Mouse (Mus musculus): ENCODE data around the gene Ppt2.
A peak's percentile ranks its signal among the peaks of the same experiment; 100 is the strongest.

Ppt2 gene

GRCm38 (mm10) chr17:34640778-34641601, 12.7 kb upstream of the Ppt2 start:
- DNase-seq (ENCODE audit: extremely low spot score, low read depth, low spot score), result no peak

DNA sequence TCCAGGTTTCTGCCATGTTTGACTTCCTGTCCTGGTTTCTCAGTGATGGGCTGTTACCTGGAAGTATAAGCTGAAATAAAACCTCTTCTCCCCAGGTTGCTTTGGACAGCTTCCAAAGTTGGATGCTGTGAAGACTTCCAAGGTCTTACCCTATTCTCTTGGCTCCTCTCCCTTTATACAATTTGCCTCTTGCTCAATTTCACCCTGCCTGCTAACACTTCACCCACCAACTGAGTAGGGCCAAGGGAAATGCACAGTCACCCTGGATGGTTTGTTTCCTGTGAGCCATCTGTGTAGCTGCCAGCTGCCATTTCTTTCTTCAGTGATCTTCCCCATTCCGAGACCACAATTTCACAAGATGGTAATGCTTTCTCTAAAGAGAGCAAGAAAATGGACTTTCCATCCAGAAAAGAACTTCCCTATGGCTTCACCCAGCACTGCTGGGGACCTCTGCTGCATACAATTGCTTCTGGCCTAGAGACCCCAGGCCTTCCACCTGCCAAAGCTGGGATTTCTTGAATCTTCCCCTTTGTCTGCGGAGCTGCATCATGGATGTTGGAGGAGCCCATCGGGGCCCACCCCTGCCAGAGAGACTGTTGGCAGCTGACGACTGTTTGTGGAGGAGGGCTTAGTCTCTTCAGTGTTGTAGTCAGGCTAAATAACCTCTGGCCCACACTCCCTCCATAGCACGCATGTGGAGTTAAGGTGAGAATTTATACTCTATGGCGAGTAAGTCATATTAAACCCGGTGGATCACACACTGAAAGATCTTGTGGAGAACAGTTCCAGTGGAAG, 11.3 kb upstream of the Ppt2 start:
- no peak for DNase-seq (ENCODE audit: extremely low spot score, low read depth, low spot score)

GRCm38 (mm10) chr17:34637459-34637858, 9.1 kb upstream of the Ppt2 start:
- no peak for DNase-seq (ENCODE audit: extremely low spot score, low read depth, low spot score)

DNA sequence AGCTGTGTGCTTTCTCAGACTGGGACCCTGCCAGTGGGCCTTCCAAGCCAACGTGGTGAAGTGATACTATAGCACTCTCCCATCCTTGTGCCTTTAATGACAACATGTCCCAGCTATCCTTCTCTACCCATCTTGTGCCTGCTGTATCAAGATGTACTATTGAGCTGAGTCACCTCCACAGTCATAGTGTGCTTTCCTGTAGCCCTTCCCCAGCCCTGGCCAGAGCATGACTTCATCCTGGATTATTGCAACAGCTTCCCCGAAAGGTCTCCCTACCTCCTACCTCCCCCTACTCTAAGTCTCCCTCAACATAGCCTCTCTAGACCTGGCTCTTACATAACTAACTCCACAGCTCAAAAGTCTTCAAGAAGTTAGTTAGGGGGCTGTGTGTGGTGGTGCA, 7.4 kb upstream of the Ppt2 start:
- no peak for DNase-seq (ENCODE audit: extremely low spot score, low read depth, low spot score)

DNA sequence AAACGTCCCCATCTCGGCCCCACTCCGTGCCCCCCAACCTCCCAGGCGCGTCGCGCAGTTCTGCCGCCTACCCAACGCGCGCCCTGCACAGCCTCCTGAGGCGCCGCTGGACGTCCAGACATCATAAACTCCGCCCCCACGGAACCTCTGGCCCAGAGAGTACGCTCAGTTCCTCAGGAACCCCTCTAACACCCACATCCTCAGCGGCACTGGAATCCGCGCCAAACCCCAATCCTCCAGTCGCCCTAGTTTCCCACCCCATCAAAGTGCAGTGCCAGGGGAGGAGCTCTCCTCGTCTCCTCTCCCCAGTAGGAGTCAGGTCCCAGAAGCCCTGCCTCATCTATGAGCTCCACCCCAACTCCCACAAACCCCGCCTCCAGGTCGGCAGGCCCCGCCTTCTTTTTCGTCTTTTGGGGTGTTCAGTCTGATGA, 4.0 kb upstream of the Ppt2 start:
- DNase-seq (ENCODE audit: extremely low spot score, low read depth, low spot score), result no peak

- DNase-seq (ENCODE audit: extremely low spot score, low read depth, low spot score), result no peak
Measured at GRCm38 (mm10) chr17:34631647-34632046, 3.3 kb upstream of the Ppt2 start.

DNA sequence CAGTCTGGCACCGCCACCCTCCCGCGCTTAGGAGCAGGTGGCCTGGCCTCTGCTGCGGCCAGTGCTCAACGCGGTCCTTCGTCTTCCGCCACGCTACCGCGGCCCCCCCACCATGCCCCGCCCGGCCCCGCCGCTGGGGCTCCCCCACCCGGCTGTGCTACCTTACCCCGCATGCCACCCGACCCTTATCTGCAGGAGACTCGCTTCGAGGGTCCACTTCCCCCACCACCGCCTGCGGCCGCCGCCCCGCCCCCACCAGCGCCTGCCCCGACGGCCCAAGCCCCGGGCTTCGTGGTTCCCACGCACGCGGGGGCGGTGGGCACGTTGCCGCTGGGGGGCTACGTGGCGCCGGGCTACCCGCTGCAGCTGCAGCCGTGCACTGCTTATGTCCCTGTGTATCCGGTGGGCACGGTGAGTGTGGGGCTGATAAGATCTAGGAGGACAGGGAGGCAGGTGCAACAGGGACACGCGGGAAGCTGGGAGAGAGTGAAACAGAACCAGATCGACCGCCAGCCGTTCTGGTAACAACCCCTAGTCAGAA, 2.5 kb upstream of the Ppt2 start:
- DNase-seq (ENCODE audit: extremely low spot score, low read depth, low spot score), result no peak

- DNase-seq (ENCODE audit: extremely low spot score, low read depth, low spot score), result no peak
Measured at GRCm38 (mm10) chr17:34629796-34630603, 1.7 kb upstream of the Ppt2 start.

DNA sequence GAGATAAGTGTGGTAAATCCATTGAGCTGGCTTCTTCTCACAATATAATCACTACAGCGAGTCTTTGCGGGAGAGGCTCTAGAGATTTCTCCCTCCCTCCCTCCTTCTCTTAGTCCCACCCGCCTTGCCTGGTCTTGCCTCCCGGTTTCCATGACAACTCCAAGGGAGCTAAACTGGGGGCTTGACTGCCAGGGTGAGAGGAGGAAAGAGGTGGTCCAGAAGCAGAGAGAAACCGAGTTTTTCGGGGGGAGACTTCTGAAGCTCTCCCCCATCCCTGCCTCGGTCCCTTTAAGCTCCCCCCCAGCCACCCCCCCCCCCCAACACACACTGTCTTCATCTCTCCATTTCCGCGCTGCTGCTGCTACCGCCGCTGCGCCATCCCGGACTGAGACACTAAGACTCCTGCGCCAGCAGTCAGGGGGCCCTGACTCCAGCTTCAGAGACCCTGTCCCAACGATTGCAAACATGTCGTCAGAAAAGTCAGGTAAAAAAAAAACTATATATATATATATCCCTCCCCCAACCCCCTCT, 976 bp upstream of the Ppt2 start, which contains the start of gene Prrt1:
Gene Prrt1, plus strand, starts transcription at position 313 of the 531 bp plus-strand sequence.
- no peak for DNase-seq (ENCODE audit: extremely low spot score, low read depth, low spot score)

- no peak for DNase-seq (ENCODE audit: extremely low spot score, low read depth, low spot score)
Measured at GRCm38 (mm10) chr17:34628644-34628967, 296 bp upstream of the Ppt2 start.

DNA sequence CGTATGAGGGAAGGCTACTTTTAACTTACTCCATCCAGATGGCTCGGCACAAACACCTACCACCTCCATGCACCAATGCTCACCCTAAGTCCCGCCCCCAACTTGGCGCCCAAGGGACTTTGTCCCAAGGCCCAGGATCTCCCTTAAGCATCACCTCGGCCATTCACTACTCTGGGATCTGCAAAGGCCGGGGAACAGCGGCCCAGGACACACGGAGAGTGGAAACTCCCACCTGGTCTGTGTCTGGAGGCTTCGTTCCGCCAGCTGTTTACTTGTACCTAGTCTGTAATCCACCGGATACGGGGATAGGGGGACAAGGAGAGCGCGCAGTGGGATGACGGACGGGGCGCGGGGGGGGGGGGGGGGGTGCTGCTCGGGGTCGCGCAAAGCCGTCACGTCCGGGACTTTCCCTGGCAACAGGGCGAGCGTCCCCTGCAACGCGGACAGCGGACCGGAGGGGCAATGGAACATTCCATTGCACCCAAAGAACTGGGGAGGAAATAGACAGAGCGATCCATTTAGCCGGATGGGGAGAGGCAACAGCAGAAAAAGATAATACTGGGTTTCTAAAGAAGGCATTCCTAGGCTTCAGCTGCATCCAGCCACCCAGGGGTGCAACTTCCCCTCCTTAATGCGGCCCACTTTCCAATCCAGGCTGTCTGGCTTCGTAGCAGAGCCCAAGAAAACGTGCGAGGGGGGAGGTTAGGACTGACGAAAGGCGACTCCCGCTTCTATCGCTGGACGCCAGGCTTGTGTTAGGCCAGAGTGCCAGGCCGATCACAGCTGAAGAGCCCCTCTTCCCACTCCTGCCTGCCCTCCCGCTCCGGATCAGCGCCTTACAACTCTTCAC, 992 bp downstream of the Ppt2 start:
- peak; percentile 83 for DNase-seq (ENCODE audit: extremely low spot score, low read depth, low spot score)

DNA sequence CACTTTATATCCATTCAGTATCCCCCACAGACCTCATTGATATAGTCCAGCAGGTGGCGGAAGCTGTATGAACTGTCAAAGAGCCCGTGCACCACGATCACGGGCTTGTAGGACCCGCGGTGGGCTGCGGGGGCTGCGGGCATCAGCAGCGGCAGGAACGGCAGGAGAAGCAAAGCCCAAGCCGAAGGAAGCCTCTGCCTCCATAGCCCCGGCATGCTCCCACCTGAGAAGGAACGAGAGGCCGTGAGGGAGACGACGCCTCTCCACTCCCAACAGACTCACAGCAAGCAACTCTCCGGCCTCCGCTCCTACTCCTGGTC, 1.6 kb downstream of the Ppt2 start:
- DNase-seq (ENCODE audit: extremely low spot score, low read depth, low spot score), result no peak

- DNase-seq (ENCODE audit: extremely low spot score, low read depth, low spot score), result no peak
Measured at GRCm38 (mm10) chr17:34626062-34626772, 2.1 kb downstream of the Ppt2 start.

GRCm38 (mm10) chr17:34624981-34625380, 3.3 kb downstream of the Ppt2 start:
- no peak for DNase-seq (ENCODE audit: extremely low spot score, low read depth, low spot score)

- DNase-seq (ENCODE audit: extremely low spot score, low read depth, low spot score), result no peak
Measured at GRCm38 (mm10) chr17:34623161-34623560, 5.1 kb downstream of the Ppt2 start.

GRCm38 (mm10) chr17:34621006-34621405, 7.3 kb downstream of the Ppt2 start:
- no peak for DNase-seq (ENCODE audit: extremely low spot score, low read depth, low spot score)

DNA sequence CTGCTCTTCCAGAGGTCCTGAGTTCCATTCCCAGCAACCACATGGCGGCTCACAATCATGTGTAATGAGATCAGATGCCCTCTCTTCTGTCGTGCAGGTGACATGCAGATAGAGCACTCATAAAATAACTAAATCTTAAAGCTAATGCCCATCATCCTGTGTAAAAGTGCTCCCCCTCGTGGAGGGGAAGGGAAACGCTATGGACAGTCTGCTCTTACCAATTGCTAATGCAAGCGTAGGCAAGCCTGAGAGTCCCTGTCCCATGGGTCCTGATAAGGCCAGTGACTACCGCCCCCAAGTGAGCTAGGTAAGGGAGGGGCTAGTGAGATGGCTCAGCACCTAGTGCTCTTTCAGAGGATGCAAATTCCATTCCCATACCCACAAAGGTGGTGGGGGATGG, 9.3 kb downstream of the Ppt2 start:
- DNase-seq (ENCODE audit: extremely low spot score, low read depth, low spot score), result no peak

GRCm38 (mm10) chr17:34615871-34616270, 12.4 kb downstream of the Ppt2 start, which contains the start of gene Egfl8:
Egfl8 (minus strand) TSS chr17:34615971.
- DNase-seq (ENCODE audit: extremely low spot score, low read depth, low spot score), result no peak

- DNase-seq (ENCODE audit: extremely low spot score, low read depth, low spot score), result no peak
Measured at GRCm38 (mm10) chr17:34613830-34614229, 14.5 kb downstream of the Ppt2 start.

All from hindlimb bud, embryonic 11.5 days (tissue).